Mouse (Mus musculus) embryonic facial prominence, embryonic 12.5 days (tissue): ENCODE data around the gene B3galnt2. TPM values are rescaled to one million over a fixed set of nuclear protein-coding genes. Genes with fewer than 3 reads are reported as not detected.
"Not testable (repeated sequence)": the region's sequence is repeated elsewhere in the genome, so short reads cannot be mapped to it uniquely, and the experiment has no call there.

Experiments
- ATAC-seq: fragments of 200-750 bp; cut with Nextera tagmentation; 2 replicates; pipeline ENCODE4 v1.8.0; 2017; ENCODE audit not compliant: insufficient number of reproducible peaks, insufficient read depth, low FRiP score, low TSS enrichment
- H3K27ac ChIP-seq: fragments of 300-500 bp; sonication (generic); 2 replicates; pipeline ENCODE4 v1.5.1; 2016; ENCODE audit warnings: mild to moderate bottlenecking
- H3K27me3 ChIP-seq: fragments of 300-500 bp; sonication (generic); 2 replicates; pipeline ENCODE4 v1.6.1; 2016; ENCODE audit warnings: mild to moderate bottlenecking, moderate library complexity
- H3K36me3 ChIP-seq: fragments of 300-500 bp; sonication (generic); 2 replicates; pipeline ENCODE4 v1.6.1; 2016; ENCODE audit warnings: mild to moderate bottlenecking
- H3K4me1 ChIP-seq: fragments of 300-500 bp; sonication (generic); 2 replicates; pipeline ENCODE4 v1.6.1; 2016
- H3K4me2 ChIP-seq: fragments of 300-500 bp; sonication (generic); replicated peaks from 2 replicates; pipeline ENCODE4 v1.6.1; 2016; ENCODE audit warnings: mild to moderate bottlenecking, moderate library complexity
- H3K4me3 ChIP-seq: fragments of 300-500 bp; sonication (generic); 2 replicates; pipeline ENCODE4 v1.5.1; 2016; ENCODE audit warnings: mild to moderate bottlenecking
- H3K9ac ChIP-seq: fragments of 300-500 bp; sonication (generic); 2 replicates; pipeline ENCODE4 v1.6.1; 2016; ENCODE audit warnings: mild to moderate bottlenecking, moderate library complexity
- H3K9me3 ChIP-seq: fragments of 300-500 bp; sonication (generic); 2 replicates; pipeline ENCODE4 v1.6.1; 2016; ENCODE audit warnings: mild to moderate bottlenecking, moderate library complexity
- WGBS: fragments of 180-500 bp; shearing (Covaris S2); methylation state at CpG from one replicate; pipeline ENCODE4 v1.1.7; 2016; 5-methylcytosine and 5-hydroxymethylcytosine counted together
- polyA plus RNA-seq: library from polyadenylated mRNA; unstranded; fragments of >200 nt; fragmentation: Nextera tagmentation; extraction: Ambion mirVana; gene quantifications from 2 replicates; pipeline ENCODE4 v1.2.1, GENCODE M21; 2016

The B3galnt2 gene
- polyA plus RNA-seq, 1 experiment from 2014 or later, result 45.6 TPM

DNA sequence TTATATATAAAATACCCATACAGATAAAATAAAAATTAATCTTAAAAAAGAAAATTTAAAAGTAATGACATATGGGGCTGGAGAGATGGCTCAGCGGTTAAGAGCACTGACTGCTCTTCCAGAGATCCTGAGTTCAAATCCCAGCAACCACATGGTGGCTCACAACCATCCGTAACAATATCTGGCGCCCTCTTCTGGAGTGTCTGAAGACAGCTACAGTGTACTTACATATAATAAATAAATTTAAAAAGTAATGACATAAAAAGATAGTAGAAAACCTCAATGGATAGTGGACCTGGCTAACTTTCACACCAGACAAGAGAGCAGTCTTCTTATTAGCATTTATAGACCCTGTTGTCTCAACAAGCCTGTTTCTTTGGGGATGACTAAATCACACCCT lies 81.1 kb downstream of the B3galnt2 start:
- H3K27ac ChIP-seq, H3K4me2 ChIP-seq, H3K4me3 ChIP-seq, ATAC-seq, H3K36me3 ChIP-seq, H3K9me3 ChIP-seq, H3K27me3 ChIP-seq, H3K9ac ChIP-seq: not testable (repeated sequence)
- WGBS, result 97% methylated on average over 3 of the region's 3 CpGs
- peaks cover 12% of the 10 kb centered on the region for H3K4me1 ChIP-seq

DNA sequence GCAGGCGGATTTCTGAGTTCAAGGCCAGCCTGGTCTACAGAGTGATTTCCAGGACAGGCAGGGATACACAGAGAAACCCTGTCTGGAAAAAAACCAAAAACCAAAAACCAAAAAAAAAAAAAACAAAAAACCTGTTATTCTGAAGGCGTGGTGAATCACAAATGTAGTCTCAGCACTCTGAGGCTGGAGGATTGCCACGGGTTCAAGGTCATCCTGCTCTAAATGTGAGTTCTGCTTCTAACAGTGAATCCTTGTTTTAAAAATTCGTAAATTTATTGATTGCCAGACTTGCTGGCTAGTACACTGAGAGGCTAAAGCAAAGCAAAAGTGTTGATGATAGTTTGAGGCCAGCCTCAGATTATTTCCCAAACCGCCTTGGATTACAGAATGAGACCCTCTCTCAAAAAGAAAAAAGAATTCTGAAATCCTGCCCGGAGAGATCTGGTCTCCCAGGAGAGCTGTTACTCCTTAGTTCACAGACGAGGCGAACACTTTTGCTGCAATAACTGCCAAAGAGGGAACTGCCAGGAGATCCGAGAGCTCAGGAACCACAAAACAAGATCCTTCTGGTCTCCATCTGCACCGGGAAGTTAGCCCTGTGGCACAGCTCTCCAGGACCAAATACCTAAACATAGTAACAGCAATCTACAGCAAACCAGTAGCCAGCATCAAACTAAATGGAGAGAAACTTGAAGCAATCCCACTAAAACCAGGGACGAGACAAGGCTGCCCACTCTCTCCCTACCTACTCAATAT lies 81.8 kb downstream of the B3galnt2 start:
- Histone ChIP-seq H3K36me3 (no peaks in the 10 kb centered on the region), H3K4me1 (peaks cover 14% of the 10 kb centered on the region), H3K27me3 (no peaks in the 10 kb centered on the region), H3K4me2 (no peak overlapping the region), H3K27ac (no peak overlapping the region), H3K4me3 (no peak overlapping the region), H3K9ac (no peak overlapping the region), H3K9me3 (no peaks in the 10 kb centered on the region)
- no peak for ATAC-seq
- 93% methylated on average over 11 of the region's 11 CpGs for WGBS

DNA sequence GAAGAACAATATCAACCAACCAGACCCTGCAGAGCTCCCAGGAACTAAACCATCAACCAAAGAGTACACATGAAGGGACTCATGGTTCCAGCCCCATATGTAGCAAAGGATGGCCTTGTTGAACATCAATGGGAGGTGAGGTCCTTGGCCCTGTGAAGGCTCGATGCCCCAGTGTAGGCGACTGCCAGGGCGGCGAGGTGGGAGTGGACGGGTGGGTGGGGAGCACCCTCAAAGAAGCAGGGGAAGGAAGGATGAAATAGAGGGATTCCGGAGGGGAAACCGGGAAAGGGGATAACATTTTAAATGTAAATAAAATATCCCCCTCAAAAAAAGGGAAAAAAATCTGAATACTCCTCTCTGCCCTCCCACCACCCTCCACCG lies 84.6 kb downstream of the B3galnt2 start:
- H3K9ac ChIP-seq, result peak overlapping the region; percentile 79
- H3K27ac ChIP-seq, result peak overlapping the region; percentile 96
- no peaks in the 10 kb centered on the region for H3K9me3 ChIP-seq
- peak; percentile 33 for ATAC-seq
- H3K27me3 ChIP-seq, result no peaks in the 10 kb centered on the region
- peak overlapping the region; percentile 83 for H3K4me2 ChIP-seq
- H3K4me1 ChIP-seq, result peaks cover 14% of the 10 kb centered on the region
- WGBS, result 0% methylated on average over 8 of the region's 8 CpGs
- peak overlapping the region; percentile 57 for H3K4me3 ChIP-seq
- no peaks in the 10 kb centered on the region for H3K36me3 ChIP-seq

DNA sequence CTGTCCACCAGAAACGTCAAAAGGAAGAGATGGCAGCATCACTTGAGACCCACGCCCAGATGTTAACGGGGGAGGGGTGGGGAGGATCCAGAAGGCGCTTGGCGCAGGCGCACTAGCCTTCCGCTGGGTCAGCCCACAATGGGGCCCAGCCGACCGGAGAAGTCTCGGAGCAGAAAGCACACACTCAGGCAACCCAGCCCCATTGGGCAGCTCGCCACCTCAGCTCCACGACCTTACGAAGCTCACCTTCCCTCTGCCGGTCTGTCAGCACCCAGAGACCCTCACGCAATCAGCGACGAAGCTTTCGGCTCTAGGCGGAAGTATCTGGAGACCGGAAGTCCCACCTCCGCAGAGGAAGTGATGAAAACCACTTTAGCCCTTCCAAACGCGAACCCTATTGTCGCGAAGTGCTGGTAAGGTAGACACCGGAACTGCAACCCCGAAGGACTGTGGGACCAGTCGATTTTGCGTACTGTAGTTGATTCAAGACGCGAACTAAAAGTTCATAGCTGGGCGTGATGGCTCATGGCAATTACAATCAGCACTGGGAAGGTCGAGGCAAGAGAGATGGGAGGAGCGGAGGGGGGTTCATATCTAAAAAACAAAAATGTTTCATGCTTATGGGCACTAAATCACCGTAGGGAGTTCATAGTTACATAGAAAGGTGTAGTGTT lies 85.2 kb downstream of the B3galnt2 start, which contains the start of gene Tbce:
Gene Tbce (minus strand): TSS at position 347 of the 674 bp plus-strand sequence.
- Histone ChIP-seq H3K36me3 (no peaks in the 10 kb centered on the region), H3K4me2 (peak within 1 kb of the TSS; percentile 83), H3K4me1 (peaks cover 14% of the 10 kb centered on the region), H3K27me3 (no peaks in the 10 kb centered on the region), H3K9ac (peak within 1 kb of the TSS; percentile 79), H3K4me3 (peak within 1 kb of the TSS; percentile 57), H3K27ac (peak within 1 kb of the TSS; percentile 96), H3K9me3 (no peaks in the 10 kb centered on the region)
- WGBS, result 1% methylated on average over 35 of the region's 35 CpGs
- peak; percentile 97 for ATAC-seq

DNA sequence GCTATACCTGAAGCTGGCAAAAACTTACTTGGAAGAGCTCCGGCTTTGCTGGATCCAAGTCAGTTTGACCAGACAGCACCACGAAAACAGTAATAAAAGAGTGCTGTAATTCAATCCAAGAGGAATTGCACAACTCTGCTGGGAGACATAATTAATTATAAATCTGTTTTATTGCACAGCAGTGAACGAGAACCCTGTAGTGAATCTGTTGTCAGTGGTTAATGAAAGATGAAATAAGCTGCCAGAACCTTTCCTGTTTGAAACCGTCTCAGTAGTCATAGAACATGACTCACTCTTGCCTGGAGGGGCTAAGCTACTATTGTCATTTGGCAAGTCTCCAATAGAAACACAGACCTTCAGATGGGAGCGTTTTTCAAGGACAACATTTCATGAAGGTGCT lies 85.9 kb downstream of the B3galnt2 start:
- H3K4me3 ChIP-seq, result peak overlapping the region; percentile 57
- peak overlapping the region; percentile 36; the same call in 1 of the 2 replicates for H3K27ac ChIP-seq
- H3K4me1 ChIP-seq, result peaks cover 14% of the 10 kb centered on the region
- H3K36me3 ChIP-seq, result no peaks in the 10 kb centered on the region
- H3K4me2 ChIP-seq, result peak overlapping the region; percentile 83
- H3K9ac ChIP-seq, result no peak overlapping the region
- ATAC-seq, result no peak
- 47% methylated on average over 5 of the region's 5 CpGs for WGBS
- no peaks in the 10 kb centered on the region for H3K27me3 ChIP-seq
- H3K9me3 ChIP-seq, result no peaks in the 10 kb centered on the region

DNA sequence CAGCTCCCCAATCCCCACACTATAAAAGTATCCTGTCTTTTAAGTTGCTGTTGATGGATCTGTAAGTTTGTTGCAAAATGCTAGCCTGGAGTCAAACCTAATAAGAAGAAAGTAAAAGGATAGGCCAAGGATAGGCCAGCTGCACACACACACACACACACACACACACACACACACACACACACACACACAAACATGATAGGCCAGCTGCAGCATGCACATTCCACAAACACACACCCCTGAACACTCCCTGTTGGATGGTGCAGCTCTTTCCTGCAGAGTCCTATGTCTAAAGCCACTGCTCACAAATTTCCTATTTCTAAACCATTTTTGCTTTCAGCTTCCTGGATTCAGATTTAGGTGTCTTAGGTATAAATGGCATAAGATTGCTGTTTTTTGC lies 89.6 kb downstream of the B3galnt2 start:
- H3K9ac ChIP-seq, result no peak overlapping the region

DNA sequence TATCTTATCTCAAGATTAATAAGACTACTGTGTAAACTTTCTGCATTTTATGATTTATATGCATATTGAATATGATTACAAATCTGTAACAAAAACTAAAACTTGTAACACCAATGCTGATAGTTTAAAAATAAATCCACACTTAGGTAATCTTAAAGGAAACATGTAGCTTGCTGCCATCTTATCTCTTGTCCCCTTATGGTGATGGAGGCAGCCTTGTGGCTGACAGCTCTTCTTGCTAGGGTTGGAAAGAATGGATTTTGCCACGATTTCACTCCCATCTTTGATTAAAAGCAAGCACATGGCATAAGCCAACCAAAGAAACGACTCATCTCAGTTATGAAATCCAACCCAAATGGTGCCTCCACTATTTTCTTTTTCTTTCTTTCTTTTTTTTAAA lies 90.3 kb downstream of the B3galnt2 start:
- H3K9me3 ChIP-seq, result no peaks in the 10 kb centered on the region
- peaks cover 7% of the 10 kb centered on the region; the same call in 1 of the 2 replicates for H3K4me1 ChIP-seq
- no peaks in the 10 kb centered on the region for H3K27me3 ChIP-seq
- WGBS, result 65% methylated on average over 2 of the region's 2 CpGs
- no peak overlapping the region for H3K9ac ChIP-seq
- ATAC-seq, result no peak
- no peak overlapping the region for H3K4me2 ChIP-seq
- peaks cover 20% of the 10 kb centered on the region for H3K36me3 ChIP-seq
- no peak overlapping the region for H3K27ac ChIP-seq
- H3K4me3 ChIP-seq, result no peak overlapping the region

More for the DNA sequence above, 89.6 kb downstream of the B3galnt2 start:
- Histone ChIP-seq H3K27ac (no peak overlapping the region), H3K4me3 (no peak overlapping the region), H3K36me3 (peaks cover 13% of the 10 kb centered on the region), H3K4me2 (no peak overlapping the region), H3K27me3 (no peaks in the 10 kb centered on the region), H3K9me3 (no peaks in the 10 kb centered on the region), H3K4me1 (peaks cover 7% of the 10 kb centered on the region; the same call in 1 of the 2 replicates)
- ATAC-seq, result no peak

Other genes starting within 250 kb of the B3galnt2 start
- gene Gng4, start 170.4 kb upstream of the B3galnt2 start, polyA plus RNA-seq, result 4.5 and 4.6 TPM in 2 replicates
- gene Tbce, start 85.2 kb downstream of the B3galnt2 start, polyA plus RNA-seq, result 61.3 and 66.6 TPM in 2 replicates
- 95.2 and 96.5 TPM in 2 replicates for gene Arid4b, start 108.8 kb downstream of the B3galnt2 start, polyA plus RNA-seq
- gene Ggps1, start 109.0 kb downstream of the B3galnt2 start, polyA plus RNA-seq, result 58.5 and 64.0 TPM in 2 replicates